Mouse (Mus musculus): ENCODE measurements at regions not wholly inside any gene's neighbourhood (a gene's known extent, or its start where the extent isn't known, plus 50 kb on each side); places are given as distances from the start of the nearest gene placed in this dataset.

GRCm38 (mm10) chr11:50507498-50507824 lies 76.5 kb upstream of the Rufy1 start:
- TF ChIP-seq CTCF (IDR thresholded peaks at IDR 0.05) (no peak), EP300 (IDR thresholded peaks at IDR 0.05) (no peak)

Data from lung, postnatal 0 days (tissue).